Mouse (Mus musculus) layer of hippocampus, adult 6 months (tissue): Measurements from ENCODE around the gene Aff4. TPM values are rescaled to one million over a fixed set of nuclear protein-coding genes. Genes with fewer than 3 reads are reported as not detected.

ENCODE experiments used
- long read RNA-seq, 2 experiments: library from polyadenylated mRNA; unstranded; transcript quantifications; one replicate each; pipeline ENCODE4 v2.0.0; 2019 to 2020
- microRNA-seq: library from miRNA; unstranded; fragments of <30 nt; microRNA quantifications from one replicate; pipeline ENCODE4 v1.2.0, GENCODE M21; 2020
- polyA plus RNA-seq: library from polyadenylated mRNA; unstranded; fragments of <200 nt; fragmentation: Nextera tagmentation; gene quantifications from 2 replicates; pipeline ENCODE4 v1.2.3, GENCODE M21; 2021

Aff4 gene
- 13.2 and 15.0 TPM in 2 replicates for polyA plus RNA-seq
- long read RNA-seq, experiment 1, partial matches to known transcripts, result 20 of 44 reads
- long read RNA-seq, experiment 1, other reads (novel, unspliced or antisense), result 24 of 44 reads
- long read RNA-seq, experiment 2, full-length matches to known transcripts, result 1 of 46 reads
- long read RNA-seq, experiment 2, partial matches to known transcripts, result 19 of 46 reads
- long read RNA-seq, experiment 2, other reads (novel, unspliced or antisense), result 26 of 46 reads

DNA sequence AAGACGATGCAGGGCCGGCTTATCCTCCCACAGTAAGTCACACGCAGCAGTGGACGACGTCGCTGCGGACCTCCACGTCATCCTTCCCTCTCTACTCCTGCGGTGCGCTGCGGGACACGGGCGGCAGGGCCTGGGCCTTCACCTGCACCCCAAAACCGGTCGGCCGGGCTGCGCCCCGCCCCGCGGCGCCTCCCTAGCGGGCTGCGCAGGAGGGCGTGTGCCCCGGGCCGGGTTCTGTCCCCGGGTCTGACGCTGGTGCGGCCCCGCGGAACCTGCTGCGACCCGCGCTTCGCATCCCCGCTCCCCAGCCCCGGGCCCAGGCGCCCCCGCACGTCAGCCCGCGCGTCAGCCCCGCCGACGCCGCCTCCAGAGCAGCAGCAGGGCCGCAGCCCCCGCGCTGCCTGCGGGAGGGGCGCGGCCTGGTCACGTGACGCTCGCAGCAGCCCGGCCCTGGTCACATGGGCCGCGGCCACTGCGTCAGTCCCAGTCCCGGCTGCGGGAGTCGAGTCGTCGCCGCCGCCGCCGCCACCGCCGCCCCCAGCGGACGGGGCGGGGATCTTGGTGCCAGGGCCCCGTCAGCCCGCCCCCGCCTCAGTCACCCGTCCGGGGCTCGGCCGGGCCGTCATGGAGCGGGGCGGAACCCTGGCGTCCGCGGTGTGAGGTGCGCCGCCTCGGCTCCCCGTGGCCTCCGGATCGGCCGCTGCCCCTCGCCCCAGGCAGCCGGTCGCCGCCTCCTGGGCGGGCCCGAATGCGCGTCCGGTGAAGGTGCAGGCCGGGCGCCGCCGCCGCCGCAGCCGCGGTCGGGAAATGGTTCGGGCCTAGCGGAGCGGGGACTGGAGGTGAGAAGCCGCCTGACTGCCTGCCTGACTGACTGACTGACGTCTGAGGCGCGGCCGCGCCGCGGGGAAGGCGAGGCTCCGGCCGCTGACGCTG is at the start of gene Aff4:
Gene Aff4, plus strand, starts transcription at position 543 of the 933 bp plus-strand sequence.

GRCm38 (mm10) chr11:53324512-53324968 is 26.1 kb upstream of the Aff4 start, which contains the start of gene Zcchc10:
Gene Zcchc10, plus strand, starts transcription at chr11:53324679.

GRCm38 (mm10) chr11:53423036-53423435 is 72.4 kb downstream of the Aff4 start, which contains the start of gene Leap2:
Gene Leap2, minus strand, starts transcription at chr11:53423170.

DNA sequence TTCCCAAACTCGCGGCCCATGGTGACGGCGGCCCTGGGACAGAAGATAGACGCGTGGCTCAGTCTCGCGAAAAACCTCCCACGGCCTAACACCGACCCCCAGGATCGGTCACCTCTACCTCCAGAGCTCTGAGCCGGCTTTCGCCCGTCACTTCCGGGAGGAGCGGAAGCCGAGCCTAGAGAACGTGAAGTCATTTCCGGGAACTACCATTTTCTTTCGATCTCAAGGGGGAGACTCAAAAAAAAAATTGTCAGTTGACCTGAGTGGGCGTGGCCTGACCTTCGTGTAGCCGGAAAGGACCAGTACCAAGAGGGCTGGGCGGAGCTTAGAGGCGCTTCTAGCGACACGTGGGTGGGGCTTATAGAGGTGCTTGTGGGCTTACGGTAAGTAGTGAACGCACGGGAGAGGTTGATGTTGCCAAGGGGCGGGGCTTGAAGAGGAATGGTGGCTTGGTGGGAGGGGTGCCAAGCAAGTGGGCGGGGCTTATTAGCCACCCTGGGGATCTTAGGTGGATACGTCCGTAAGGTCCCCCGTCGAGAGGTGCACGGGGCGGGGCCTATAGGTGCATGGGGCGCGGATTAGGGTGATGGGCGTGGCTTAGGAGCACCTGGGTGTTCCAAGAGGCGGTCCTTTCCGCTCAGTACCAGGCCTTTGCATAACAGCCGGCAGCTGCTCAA is 80.2 kb downstream of the Aff4 start, which contains the start of the genes Uqcrq and Gdf9:
Gene Uqcrq, minus strand, starts transcription at position 162 of the 677 bp plus-strand sequence.
Gene Gdf9, plus strand, starts transcription at position 354 of the 677 bp plus-strand sequence.

GRCm38 (mm10) chr11:53456474-53457371 is 106.1 kb downstream of the Aff4 start, which contains the start of the genes Gm10447 and Shroom1:
Gene Gm10447, minus strand, starts transcription at chr11:53457110.
Gene Shroom1, plus strand, starts transcription at chr11:53457205.

GRCm38 (mm10) chr11:53469968-53470695 is 119.5 kb downstream of the Aff4 start, which contains the start of gene Gm9837:
Gene Gm9837, minus strand, starts transcription at chr11:53470479.

Small RNAs within 50 kb of the gene (microRNA-seq; reads per million reads assigned to microRNA genes)
- not detected for gene Mir6920

Other genes starting within 250 kb of the Aff4 start
- 33.7 and 35.1 TPM in 2 replicates for gene Hspa4, start 50.4 kb upstream of the Aff4 start, polyA plus RNA-seq
- 8.6 and 10.2 TPM in 2 replicates for gene Zcchc10, start 26.2 kb upstream of the Aff4 start, polyA plus RNA-seq
- gene Leap2, start 72.3 kb downstream of the Aff4 start, polyA plus RNA-seq, result not detected in 2 replicates
- gene Uqcrq, start 80.0 kb downstream of the Aff4 start, polyA plus RNA-seq, result 1,616 and 1,818 TPM in 2 replicates
- gene Gdf9, start 80.2 kb downstream of the Aff4 start, polyA plus RNA-seq, result 1.2 and 1.3 TPM in 2 replicates
- 0.06 TPM in 1 of 2 replicates, not detected in the other for gene Gm10447, start 106.3 kb downstream of the Aff4 start, polyA plus RNA-seq
- 3.4 and 3.5 TPM in 2 replicates for gene Shroom1, start 106.4 kb downstream of the Aff4 start, polyA plus RNA-seq
- not detected in 2 replicates for gene Gm9837, start 119.6 kb downstream of the Aff4 start, polyA plus RNA-seq
- gene Gm9945, start 129.3 kb downstream of the Aff4 start, polyA plus RNA-seq, result 1.5 and 2.4 TPM in 2 replicates
- 65.5 and 66.0 TPM in 2 replicates for gene Sowaha, start 129.4 kb downstream of the Aff4 start, polyA plus RNA-seq
- 107 and 117 TPM in 2 replicates for gene Sept8, start 168.4 kb downstream of the Aff4 start, polyA plus RNA-seq
- 112 and 121 TPM in 2 replicates for gene Kif3a, start 216.5 kb downstream of the Aff4 start, polyA plus RNA-seq